Mouse (Mus musculus) kidney, postnatal 36 days (tissue): ENCODE measurements at regions not wholly inside any gene's neighbourhood (a gene's known extent, or its start where the extent isn't known, plus 50 kb on each side); places are given as distances from the start of the nearest gene placed in this dataset.

Experiments
- DNase-seq, 2 experiments: peaks; one replicate each; pipeline ENCODE4 v3.0.0; 2021 to 2022; ENCODE audit warnings: mixed read lengths in 2 of 2

GRCm38 (mm10) chr2:138123331-138123730 lies 133.0 kb upstream of the Btbd3 start:
- no peak for DNase-seq

GRCm38 (mm10) chr2:138120868-138121267 lies 135.5 kb upstream of the Btbd3 start:
- no peak for DNase-seq

- DNase-seq: no peak
Measured at GRCm38 (mm10) chr2:138120131-138120530, 136.2 kb upstream of the Btbd3 start.

- DNase-seq: no peak
Measured at GRCm38 (mm10) chr2:138099777-138100176, 156.6 kb upstream of the Btbd3 start.

- no peak for DNase-seq
Measured at GRCm38 (mm10) chr2:138085390-138085789, 171.0 kb upstream of the Btbd3 start.

GRCm38 (mm10) chr2:138084564-138085283 lies 171.6 kb upstream of the Btbd3 start:
- DNase-seq: no peak

GRCm38 (mm10) chr2:138074020-138074613 lies 182.2 kb upstream of the Btbd3 start:
- DNase-seq: peak in 1 of 2 experiments; percentile 27

- DNase-seq: no peak
Measured at GRCm38 (mm10) chr2:138072165-138072728, 184.1 kb upstream of the Btbd3 start.

- DNase-seq: no peak
Measured at GRCm38 (mm10) chr2:138053081-138053480, 203.3 kb upstream of the Btbd3 start.

- no peak for DNase-seq
Measured at GRCm38 (mm10) chr2:138048341-138048740, 208.0 kb upstream of the Btbd3 start.

- peak in 1 of 2 experiments; percentile 7 for DNase-seq
Measured at GRCm38 (mm10) chr2:138047781-138048201, 208.6 kb upstream of the Btbd3 start.

- DNase-seq: no peak
Measured at GRCm38 (mm10) chr2:138047361-138047760, 209.0 kb upstream of the Btbd3 start.

- DNase-seq: no peak
Measured at GRCm38 (mm10) chr2:138046918-138047317, 209.4 kb upstream of the Btbd3 start.

- no peak for DNase-seq
Measured at GRCm38 (mm10) chr2:138045933-138046642, 210.3 kb upstream of the Btbd3 start.

- no peak for DNase-seq
Measured at GRCm38 (mm10) chr2:138040706-138041105, 215.7 kb upstream of the Btbd3 start.

GRCm38 (mm10) chr2:138040302-138040701 lies 216.1 kb upstream of the Btbd3 start:
- DNase-seq: peak; percentile 3 to 19

GRCm38 (mm10) chr2:138034123-138034736 lies 222.1 kb upstream of the Btbd3 start:
- DNase-seq: no peak

GRCm38 (mm10) chr2:138033379-138034122 lies 222.8 kb upstream of the Btbd3 start:
- peak; percentile 49 to 86 for DNase-seq

GRCm38 (mm10) chr2:138027411-138027810 lies 229.0 kb upstream of the Btbd3 start:
- DNase-seq: no peak

GRCm38 (mm10) chr2:138023558-138023957 lies 232.8 kb upstream of the Btbd3 start:
- no peak for DNase-seq

GRCm38 (mm10) chr2:137981766-137982165 lies 274.6 kb upstream of the Btbd3 start:
- DNase-seq: no peak

GRCm38 (mm10) chr2:137977767-137978166 lies 278.6 kb upstream of the Btbd3 start:
- no peak for DNase-seq
